Mouse (Mus musculus) liver, embryonic 14.5 days (tissue): Measurements from ENCODE around the gene Gpsm3. TPM values are rescaled to one million over a fixed set of nuclear protein-coding genes. Genes with fewer than 3 reads are reported as not detected.

ENCODE experiments used
- ATAC-seq: fragments of 200-750 bp; cut with Nextera tagmentation; 2 replicates; pipeline ENCODE4 v1.8.0; 2017; ENCODE audit warnings: moderate number of reproducible peaks, mild to moderate bottlenecking, moderate library complexity; ENCODE audit not compliant: insufficient read depth
- DNase-seq, 3 experiments: peaks; one replicate each; pipeline ENCODE4 v3.0.0-alpha.2; 2012 to 2013; ENCODE audit warnings: low read depth in 3 of 3, low spot score in 3 of 3
- H3K27ac ChIP-seq: fragments of 300-500 bp; sonication (generic); 2 replicates; pipeline ENCODE4 v1.5.1; 2014; ENCODE audit warnings: moderate library complexity, mild to moderate bottlenecking, control low read depth, inconsistent platforms
- H3K27me3 ChIP-seq: fragments of 300-500 bp; sonication (generic); 2 replicates; pipeline ENCODE4 v1.6.1; 2014; ENCODE audit warnings: mild to moderate bottlenecking, low read length, moderate library complexity; ENCODE audit not compliant: control insufficient read depth, insufficient read depth
- H3K36me3 ChIP-seq: fragments of 300-500 bp; sonication (generic); replicated peaks from 2 replicates; pipeline ENCODE4 v1.6.1; 2014; ENCODE audit warnings: low read depth; ENCODE audit not compliant: control insufficient read depth, insufficient read depth
- H3K4me1 ChIP-seq, 2 experiments: fragments of 200-500 bp in 1 of 2; fragments of 300-500 bp in 1 of 2; sonication (generic) in 1 of 2; replicated peaks; 2 replicates each; pipeline ENCODE4 v1.6.1; 2012 to 2014; ENCODE audit warnings: antibody characterized with exemption in 1 of 2, inconsistent platforms in 1 of 2, low read length in 1 of 2; ENCODE audit not compliant: control insufficient read depth in 2 of 2, insufficient read depth in 2 of 2
- H3K4me2 ChIP-seq: fragments of 300-500 bp; sonication (generic); 2 replicates; pipeline ENCODE4 v1.6.1; 2014; ENCODE audit warnings: low read depth, mild to moderate bottlenecking, control low read depth, moderate library complexity
- H3K4me3 ChIP-seq, 2 experiments: fragments of 200-500 bp in 1 of 2; fragments of 300-500 bp in 1 of 2; sonication (generic) in 1 of 2; 2 replicates each; pipeline ENCODE4 v1.5.1; 2012 to 2014; ENCODE audit warnings: low read depth in 2 of 2, low read length in 2 of 2, mild to moderate bottlenecking in 2 of 2, control low read depth in 1 of 2, inconsistent platforms in 1 of 2, moderate library complexity in 1 of 2; ENCODE audit not compliant: insufficient read depth in 1 of 2
- H3K9ac ChIP-seq: fragments of 300-500 bp; sonication (generic); replicated peaks from 2 replicates; pipeline ENCODE4 v1.6.1; 2014; ENCODE audit warnings: mild to moderate bottlenecking, control low read depth, moderate library complexity
- H3K9me3 ChIP-seq: fragments of 300-500 bp; sonication (generic); 2 replicates; pipeline ENCODE4 v1.6.1; 2016; ENCODE audit warnings: low read length, mixed read lengths; ENCODE audit not compliant: control insufficient read depth
- CTCF ChIP-seq: IDR thresholded peaks from 2 replicates; pipeline ENCODE4 v1.5.1; 2016; ENCODE audit warnings: antibody characterized with exemption, low read depth, control low read depth
- EP300 ChIP-seq: IDR thresholded peaks from 2 replicates; pipeline ENCODE4 v1.6.1; 2016; ENCODE audit warnings: antibody characterized with exemption, low read depth
- WGBS: fragments of 180-500 bp; shearing (Covaris S2); extraction: QIAGEN DNeasy Blood & Tissue Kit; methylation state at CpG from one replicate; pipeline ENCODE4 v1.1.7; 2014; ENCODE audit not compliant: insufficient replicate concordance; 5-methylcytosine and 5-hydroxymethylcytosine counted together
- polyA plus RNA-seq, 2 experiments: library from polyadenylated mRNA; depleted of rRNA in 1 of 2; stranded (reverse) in 1 of 2; unstranded in 1 of 2; fragments of >200 nt; fragmentation: Nextera tagmentation in 1 of 2; extraction: Ambion mirVana in 1 of 2; gene quantifications; 2 replicates each; pipeline versions ENCODE4 v1.2.1 to v1.2.3; 2012 to 2014

Gene Gpsm3
- polyA plus RNA-seq, 2 experiments: 4.2 to 9.8 TPM

- no peak for DNase-seq
- H3K9ac ChIP-seq: no peak overlapping the region
- H3K36me3 ChIP-seq: no peaks in the 10 kb centered on the region
- TF ChIP-seq CTCF: no peak
- no peak for TF ChIP-seq EP300
- H3K9me3 ChIP-seq: no peaks in the 10 kb centered on the region
- H3K27me3 ChIP-seq: no peaks in the 10 kb centered on the region
- 57% methylated on average over 7 of the region's 7 CpGs for WGBS
- H3K4me3 ChIP-seq: no peak overlapping the region
- no peak overlapping the region for H3K4me2 ChIP-seq
- H3K4me1 ChIP-seq: peaks cover 5% of the 10 kb centered on the region in 2 experiments
- H3K27ac ChIP-seq: no peak overlapping the region
- no peak for ATAC-seq
These were observed 6.2 kb upstream of the Gpsm3 start for GRCm38 (mm10) chr17:34583397-34583796.

GRCm38 (mm10) chr17:34583819-34584218 lies 5.8 kb upstream of the Gpsm3 start:
- no peak for TF ChIP-seq EP300
- no peak for TF ChIP-seq CTCF
- H3K4me2 ChIP-seq: no peak overlapping the region
- WGBS: 88% methylated on average over 8 of the region's 8 CpGs

GRCm38 (mm10) chr17:34585121-34585520 lies 4.5 kb upstream of the Gpsm3 start:
- 77% methylated on average over 8 of the region's 8 CpGs for WGBS

More at GRCm38 (mm10) chr17:34583819-34584218, 5.8 kb upstream of the Gpsm3 start:
- H3K4me1 ChIP-seq: peaks cover 8 to 9% of the 10 kb centered on the region in 2 experiments
- no peaks in the 10 kb centered on the region for H3K27me3 ChIP-seq
- no peak overlapping the region for H3K4me3 ChIP-seq
- no peak overlapping the region for H3K9ac ChIP-seq
- no peak for ATAC-seq
- no peak for DNase-seq
- no peaks in the 10 kb centered on the region for H3K9me3 ChIP-seq
- no peak overlapping the region for H3K27ac ChIP-seq
- H3K36me3 ChIP-seq: no peaks in the 10 kb centered on the region

GRCm38 (mm10) chr17:34585877-34586771 lies 3.5 kb upstream of the Gpsm3 start:
- Histone ChIP-seq H3K27me3 (no peaks in the 10 kb centered on the region), H3K4me1 (peaks cover 15 to 24% of the 10 kb centered on the region in 2 experiments), H3K4me3 (peak overlapping the region; percentile 66 to 69), H3K4me2 (peak overlapping the region; percentile 89), H3K9ac (no peak overlapping the region), H3K27ac (no peak overlapping the region), H3K36me3 (no peaks in the 10 kb centered on the region), H3K9me3 (no peaks in the 10 kb centered on the region)
- DNase-seq (no peak), ATAC-seq (no peak)
- no peak for TF ChIP-seq CTCF
- no peak for TF ChIP-seq EP300
- 45% methylated on average over 32 of the region's 32 CpGs for WGBS

More at GRCm38 (mm10) chr17:34585121-34585520, 4.5 kb upstream of the Gpsm3 start:
- no peak overlapping the region for H3K4me2 ChIP-seq
- no peak for DNase-seq
- no peak overlapping the region for H3K27ac ChIP-seq
- H3K4me3 ChIP-seq: no peak overlapping the region
- peaks cover 11 to 15% of the 10 kb centered on the region in 2 experiments for H3K4me1 ChIP-seq
- ATAC-seq: no peak
- H3K9ac ChIP-seq: no peak overlapping the region
- TF ChIP-seq EP300: no peak
- TF ChIP-seq CTCF: no peak
- H3K27me3 ChIP-seq: no peaks in the 10 kb centered on the region
- no peaks in the 10 kb centered on the region for H3K36me3 ChIP-seq
- H3K9me3 ChIP-seq: no peaks in the 10 kb centered on the region

DNA sequence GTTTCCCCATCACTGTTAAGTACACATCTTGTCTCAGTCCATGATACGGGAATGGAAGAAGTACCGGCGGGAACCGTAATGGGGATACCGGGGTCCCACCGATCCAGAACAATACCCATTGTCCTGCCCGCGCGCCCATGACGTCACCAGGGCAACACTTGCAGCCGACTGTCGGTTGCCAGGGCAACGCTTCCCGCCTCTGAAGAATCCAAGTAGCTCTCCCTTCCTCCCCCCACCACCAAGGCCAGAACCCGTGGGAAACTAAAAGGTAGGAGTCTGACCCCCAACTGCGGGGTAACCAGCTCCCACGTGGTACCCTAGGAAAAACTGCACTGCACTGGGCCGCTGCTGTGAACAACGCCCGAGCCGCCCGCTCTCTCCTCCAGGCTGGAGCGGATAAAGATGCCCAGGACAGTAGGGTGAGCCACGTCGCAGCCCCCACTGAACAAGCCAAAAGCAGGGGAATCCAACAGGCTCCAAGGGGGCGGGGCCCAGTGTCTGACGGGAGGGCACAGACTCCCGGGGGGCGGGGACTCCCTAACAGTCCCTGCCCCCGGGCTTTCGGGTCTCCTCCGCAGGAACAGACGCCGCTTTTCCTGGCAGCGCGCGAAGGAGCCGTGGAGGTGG lies 2.7 kb upstream of the Gpsm3 start:
- no peak for TF ChIP-seq EP300
- no peak for TF ChIP-seq CTCF
- Histone ChIP-seq H3K9me3 (no peaks in the 10 kb centered on the region), H3K4me3 (peak overlapping the region; percentile 66 to 69), H3K9ac (peak overlapping the region; percentile 83), H3K27ac (no peak overlapping the region), H3K4me1 (peaks cover 21 to 29% of the 10 kb centered on the region in 2 experiments), H3K36me3 (no peaks in the 10 kb centered on the region), H3K4me2 (peak overlapping the region; percentile 89), H3K27me3 (no peaks in the 10 kb centered on the region)
- 1% methylated on average over 37 of the region's 38 CpGs for WGBS
- DNase-seq: peak; percentile 70 to 75 (median 71)
- peak; percentile 82 for ATAC-seq
